Mouse (Mus musculus) liver, embryonic 14.5 days (tissue): ENCODE results near the gene Rmnd5a.

ENCODE experiments used
- CTCF ChIP-seq: IDR thresholded peaks from 2 replicates; pipeline ENCODE4 v1.5.1; 2016; ENCODE audit warnings: antibody characterized with exemption, low read depth, control low read depth
- EP300 ChIP-seq: IDR thresholded peaks from 2 replicates; pipeline ENCODE4 v1.6.1; 2016; ENCODE audit warnings: antibody characterized with exemption, low read depth

- TF ChIP-seq CTCF (no peak), EP300 (no peak)
Observed at GRCm38 (mm10) chr6:71369416-71369815, 71.0 kb downstream of the Rmnd5a start.
